Mouse (Mus musculus) kidney, embryonic 14.5 days (tissue): Measurements from ENCODE around the gene Sytl5. TPM values are rescaled to one million over a fixed set of nuclear protein-coding genes. Genes with fewer than 3 reads are reported as not detected.

Source experiments
- ATAC-seq: fragments of 200-750 bp; cut with Nextera tagmentation; 2 replicates; pipeline ENCODE4 v1.8.0; 2017; ENCODE audit warnings: moderate number of reproducible peaks, mild to moderate bottlenecking, moderate TSS enrichment, moderate library complexity; ENCODE audit not compliant: low FRiP score, low TSS enrichment
- H3K27ac ChIP-seq: fragments of 300-500 bp; sonication (generic); 2 replicates; pipeline ENCODE4 v1.5.1; 2014; ENCODE audit warnings: low read depth, mild to moderate bottlenecking, low read length, moderate library complexity, mixed read lengths
- H3K27me3 ChIP-seq: fragments of 300-500 bp; sonication (generic); 2 replicates; pipeline ENCODE4 v1.6.1; 2014; ENCODE audit warnings: mild to moderate bottlenecking, low read length; ENCODE audit not compliant: control insufficient read depth, insufficient read depth
- H3K36me3 ChIP-seq: fragments of 300-500 bp; sonication (generic); 2 replicates; pipeline ENCODE4 v1.6.1; 2014; ENCODE audit warnings: low read length, mixed read lengths; ENCODE audit not compliant: control insufficient read depth, insufficient read depth
- H3K4me1 ChIP-seq: fragments of 300-500 bp; sonication (generic); 2 replicates; pipeline ENCODE4 v1.6.1; 2014; ENCODE audit warnings: low read length, mixed read lengths; ENCODE audit not compliant: control insufficient read depth, insufficient read depth
- H3K4me2 ChIP-seq: fragments of 300-500 bp; sonication (generic); replicated peaks from 2 replicates; pipeline ENCODE4 v1.6.1; 2014; ENCODE audit warnings: low read depth, mild to moderate bottlenecking, low read length
- H3K4me3 ChIP-seq: fragments of 300-500 bp; sonication (generic); 2 replicates; pipeline ENCODE4 v1.5.1; 2014; ENCODE audit warnings: mild to moderate bottlenecking, low read length
- H3K9ac ChIP-seq: fragments of 300-500 bp; sonication (generic); 2 replicates; pipeline ENCODE4 v1.6.1; 2014; ENCODE audit warnings: low read depth, mild to moderate bottlenecking, low read length, moderate library complexity
- H3K9me3 ChIP-seq: fragments of 300-500 bp; sonication (generic); 2 replicates; pipeline ENCODE4 v1.6.1; 2016; ENCODE audit warnings: low read length; ENCODE audit not compliant: control insufficient read depth
- WGBS: fragments of 180-500 bp; shearing (Covaris S2); extraction: QIAGEN DNeasy Blood & Tissue Kit; methylation state at CpG from one replicate; pipeline ENCODE4 v1.1.7; 2014; 5-methylcytosine and 5-hydroxymethylcytosine counted together
- polyA plus RNA-seq: library from polyadenylated mRNA; unstranded; fragments of >200 nt; fragmentation: Nextera tagmentation; extraction: Ambion mirVana; gene quantifications from 2 replicates; pipeline ENCODE4 v1.2.1, GENCODE M21; 2014

Sytl5 gene
- polyA plus RNA-seq, 1 experiment from 2014 or later = 1.4 TPM

- Histone ChIP-seq H3K9ac (no peak overlapping the region), H3K27me3 (no peaks in the 10 kb centered on the region), H3K36me3 (no peaks in the 10 kb centered on the region), H3K4me3 (no peak overlapping the region), H3K9me3 (no peaks in the 10 kb centered on the region), H3K4me2 (no peak overlapping the region), H3K27ac (no peak overlapping the region), H3K4me1 (no peaks in the 10 kb centered on the region)
- WGBS = 57% methylated on average over 1 of the region's 1 CpGs
- ATAC-seq = no peak
These were observed 120.5 kb downstream of the Sytl5 start for GRCm38 (mm10) chrX:10005946-10006345.

- H3K36me3 ChIP-seq = no peaks in the 10 kb centered on the region
- no peak overlapping the region for H3K27ac ChIP-seq
- WGBS = 95% methylated on average over 1 of the region's 1 CpGs
- H3K27me3 ChIP-seq = no peaks in the 10 kb centered on the region
- no peak for ATAC-seq
- H3K4me1 ChIP-seq = no peaks in the 10 kb centered on the region
- no peak overlapping the region for H3K4me2 ChIP-seq
- no peak overlapping the region for H3K9ac ChIP-seq
- no peaks in the 10 kb centered on the region for H3K9me3 ChIP-seq
- H3K4me3 ChIP-seq = no peak overlapping the region
These were observed 122.4 kb downstream of the Sytl5 start for GRCm38 (mm10) chrX:10007675-10008270.

GRCm38 (mm10) chrX:10010202-10010601 lies 124.8 kb downstream of the Sytl5 start:
- H3K4me2 ChIP-seq = no peak overlapping the region

GRCm38 (mm10) chrX:10034666-10035065 lies 149.2 kb downstream of the Sytl5 start:
- no peaks in the 10 kb centered on the region for H3K9me3 ChIP-seq
- H3K27me3 ChIP-seq = no peaks in the 10 kb centered on the region
- no peak for ATAC-seq
- no peaks in the 10 kb centered on the region for H3K4me1 ChIP-seq
- H3K27ac ChIP-seq = no peak overlapping the region
- H3K4me2 ChIP-seq = no peak overlapping the region
- no peak overlapping the region for H3K9ac ChIP-seq
- H3K36me3 ChIP-seq = no peaks in the 10 kb centered on the region
- H3K4me3 ChIP-seq = no peak overlapping the region

More at GRCm38 (mm10) chrX:10010202-10010601, 124.8 kb downstream of the Sytl5 start:
- ATAC-seq = no peak
- Histone ChIP-seq H3K36me3 (no peaks in the 10 kb centered on the region), H3K9ac (no peak overlapping the region), H3K9me3 (no peaks in the 10 kb centered on the region), H3K27ac (no peak overlapping the region), H3K27me3 (no peaks in the 10 kb centered on the region), H3K4me3 (no peak overlapping the region), H3K4me1 (no peaks in the 10 kb centered on the region)

Other genes with a start within 250 kb of the Sytl5 start
- 48.2 and 51.3 TPM in 2 replicates for gene Dynlt3, start 222.6 kb upstream of the Sytl5 start, polyA plus RNA-seq
- gene Hypm, start 38.7 kb upstream of the Sytl5 start, polyA plus RNA-seq = not detected in 2 replicates
- gene H2al3, start 35.9 kb upstream of the Sytl5 start, polyA plus RNA-seq = not detected in 2 replicates
- 11.3 and 15.1 TPM in 2 replicates for gene Srpx, start 232.1 kb downstream of the Sytl5 start, polyA plus RNA-seq